Mouse (Mus musculus): ENCODE measurements around the gene Psmg3.

Psmg3 gene

GRCm38 (mm10) chr5:139793338-139794089 lies 33.2 kb downstream of the Psmg3 start:
- no peak for DNase-seq

- no peak for DNase-seq
These were observed 33.7 kb downstream of the Psmg3 start for GRCm38 (mm10) chr5:139792966-139793337.

- DNase-seq: no peak
These were observed 34.4 kb downstream of the Psmg3 start for GRCm38 (mm10) chr5:139792159-139792775.

- peak; percentile 78 for DNase-seq
These were observed 35.2 kb downstream of the Psmg3 start, which contains the start of gene Mafk for GRCm38 (mm10) chr5:139791227-139792158. Mafk (plus strand) TSS chr5:139791513.

GRCm38 (mm10) chr5:139789466-139789865 lies 37.2 kb downstream of the Psmg3 start:
- DNase-seq: no peak

GRCm38 (mm10) chr5:139781406-139781805 lies 45.3 kb downstream of the Psmg3 start:
- DNase-seq: no peak

GRCm38 (mm10) chr5:139776966-139777365 lies 49.7 kb downstream of the Psmg3 start:
- DNase-seq: no peak

GRCm38 (mm10) chr5:139775216-139775926 lies 51.3 kb downstream of the Psmg3 start, which contains the start of gene Ints1:
Ints1 (minus strand) TSS chr5:139775674.
- DNase-seq: peak; percentile 98
